Mouse (Mus musculus) erythroblast, embryonic 14.5 days (primary cell): ENCODE measurements around the gene Elp4.

Experiments
- GATA1 ChIP-seq: IDR thresholded peaks from 2 replicates; pipeline ENCODE4 v1.6.1; 2012; ENCODE audit warnings: low read length, inconsistent platforms, mixed read lengths
- TAL1 ChIP-seq: IDR thresholded peaks from 3 replicates; pipeline ENCODE4 v1.6.1; 2012; ENCODE audit warnings: low read length, inconsistent platforms, mixed read lengths

GRCm38 (mm10) chr2:105656456-105656855 lies 247.9 kb downstream of the Elp4 start:
- no peak for TF ChIP-seq TAL1
- no peak for TF ChIP-seq GATA1
